Mouse (Mus musculus): ENCODE results near the gene Ccdc28b.

The Ccdc28b gene

DNA sequence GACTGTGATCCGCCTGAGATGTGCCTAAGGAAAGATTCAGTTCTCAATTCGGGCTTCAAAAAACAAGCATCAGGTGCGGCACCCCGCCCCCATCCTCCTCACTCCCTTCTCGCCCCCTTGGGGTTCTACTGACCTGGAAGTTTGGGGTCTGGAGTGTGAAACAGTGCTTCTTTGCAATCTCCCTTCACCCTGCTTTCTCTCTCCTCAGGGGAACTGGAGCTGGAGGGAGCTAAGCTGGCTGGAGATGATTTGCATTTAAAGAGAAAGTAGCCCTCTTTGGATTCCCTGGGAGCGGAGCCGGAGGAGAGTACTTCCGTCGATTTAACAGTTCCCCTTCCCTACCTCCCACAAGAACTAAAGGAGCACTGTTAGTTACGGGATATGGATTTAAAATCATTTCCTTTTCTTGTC, at the start of gene Ccdc28b:
TSS of gene Ccdc28b (minus strand) at position 267 of the 411 bp plus-strand sequence.
- no peak for DNase-seq (ENCODE audit: extremely low read depth, low read depth, low spot score)

DNA sequence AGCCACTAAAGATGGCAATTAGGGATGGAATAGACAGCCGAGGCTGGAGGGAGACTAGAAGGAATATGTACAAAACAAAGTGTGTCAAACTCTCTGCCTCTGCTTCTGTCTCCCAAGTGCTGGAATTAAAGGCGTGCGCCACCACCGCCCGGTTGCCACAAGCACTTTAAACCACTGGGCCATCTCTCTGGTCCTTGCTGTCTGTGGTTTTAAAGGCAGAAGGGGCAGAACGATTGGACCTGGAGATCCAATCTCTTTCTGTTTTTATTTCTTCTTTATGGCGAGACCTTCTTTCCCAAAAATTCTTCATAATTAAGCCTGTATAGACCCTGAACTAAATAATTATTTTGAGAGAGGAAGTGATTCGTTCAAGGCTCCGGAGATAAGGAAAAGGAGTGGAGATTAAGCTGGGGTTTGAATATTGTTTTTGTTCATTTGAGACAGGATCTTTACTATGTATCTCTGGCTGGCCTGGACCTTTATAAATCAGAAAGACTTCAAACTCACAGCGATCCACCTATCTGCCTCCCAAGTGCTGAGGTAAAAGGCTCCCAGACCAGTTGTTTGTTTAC, 49.2 kb upstream of the Ccdc28b start:
- no peak for DNase-seq (ENCODE audit: extremely low read depth, low read depth, low spot score)

DNA sequence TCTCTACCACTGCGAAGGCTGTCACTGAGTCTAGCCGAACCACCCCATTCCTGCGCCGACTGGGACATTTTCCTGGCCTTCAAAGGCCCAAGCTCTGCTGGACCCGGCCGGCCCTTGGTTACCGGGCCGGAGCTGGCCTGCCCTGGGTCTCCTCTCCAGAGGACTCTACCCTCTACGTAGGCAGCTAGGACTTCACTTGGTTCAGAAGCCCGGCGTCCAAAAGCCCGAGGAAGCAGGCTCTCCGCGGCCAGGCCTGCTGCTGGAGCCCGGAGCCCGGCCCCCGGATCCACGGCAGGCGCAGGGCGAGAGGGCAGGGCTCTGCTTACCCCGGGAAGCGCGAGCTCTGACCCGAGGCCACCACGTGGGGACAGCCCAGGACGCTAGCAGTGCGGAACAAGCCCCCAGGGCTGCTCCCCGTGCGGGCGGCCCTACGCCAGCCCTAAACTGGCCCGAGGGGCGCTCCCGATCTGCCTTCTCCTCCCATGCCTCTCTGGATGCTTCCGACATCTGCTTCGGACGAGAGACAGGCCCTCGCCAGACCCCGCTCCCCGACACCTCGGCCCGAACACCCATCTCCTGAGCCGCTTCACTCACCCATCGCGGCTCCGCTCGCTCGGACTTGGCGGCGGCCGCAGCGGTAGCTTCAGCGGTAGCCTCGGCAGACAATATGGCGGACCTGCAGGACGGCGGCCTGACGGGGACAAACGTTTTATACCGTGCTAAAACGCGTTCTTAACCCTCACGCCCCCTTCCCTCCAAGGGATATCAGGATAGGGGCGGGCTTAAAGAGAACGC, 48.5 kb upstream of the Ccdc28b start, which contains the start of gene Kpna6:
TSS of gene Kpna6 (minus strand) at position 685 of the 795 bp plus-strand sequence.
- no peak for DNase-seq (ENCODE audit: extremely low read depth, low read depth, low spot score)

DNA sequence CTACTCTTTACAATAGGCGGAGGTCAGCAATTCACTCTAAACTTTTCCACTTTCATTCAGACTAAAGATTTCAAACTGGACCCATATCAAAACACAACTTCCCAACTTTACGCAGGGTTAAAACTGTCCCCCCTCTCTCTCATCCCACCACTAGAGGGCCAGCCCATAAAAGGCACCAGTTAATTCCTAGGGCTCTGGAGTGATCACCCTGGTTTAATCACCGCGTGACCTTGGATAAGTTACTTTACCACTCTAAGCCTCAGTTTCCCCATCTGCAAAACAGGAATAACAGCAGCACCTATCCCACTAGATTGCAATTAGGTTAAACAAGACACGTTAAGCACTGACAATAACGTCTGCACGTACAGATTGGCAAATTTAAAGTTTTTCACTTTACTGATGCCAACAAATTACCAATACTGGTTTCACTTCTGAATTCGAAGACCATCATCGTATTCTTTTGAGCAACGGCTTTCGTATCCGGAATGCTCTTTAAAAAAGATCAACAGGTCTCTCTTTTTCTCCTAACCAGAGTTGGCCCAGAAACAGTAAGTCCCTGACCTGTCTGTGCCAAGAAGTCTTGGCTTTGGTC, 47.8 kb upstream of the Ccdc28b start:
- DNase-seq (ENCODE audit: extremely low read depth, low read depth, low spot score) = no peak

DNA sequence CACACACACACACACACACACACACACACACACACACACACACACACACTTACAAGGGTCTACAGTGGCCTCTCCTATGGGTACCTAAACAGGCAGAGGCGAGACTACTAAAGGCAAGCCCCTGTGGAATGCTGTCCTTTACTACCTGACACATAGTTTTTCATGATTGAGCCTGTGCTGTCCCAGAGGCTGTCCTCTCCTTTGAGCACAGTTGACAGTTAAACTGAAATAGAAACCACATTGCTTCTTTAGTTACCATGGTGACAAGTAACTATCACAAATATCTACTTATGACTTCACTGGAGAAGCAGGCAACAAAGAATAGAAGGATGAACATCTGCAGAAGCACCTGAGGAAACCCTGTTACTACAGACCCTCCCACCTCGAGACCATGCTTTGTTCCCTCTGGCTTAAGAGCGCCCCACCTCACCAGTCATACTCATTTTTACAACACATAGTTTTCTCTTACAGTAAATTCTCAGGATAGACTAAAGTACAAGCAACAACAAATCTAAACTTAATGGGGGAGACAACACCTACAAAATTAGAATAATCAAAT, 38.6 kb upstream of the Ccdc28b start:
- no peak for DNase-seq (ENCODE audit: extremely low read depth, low read depth, low spot score)

DNA sequence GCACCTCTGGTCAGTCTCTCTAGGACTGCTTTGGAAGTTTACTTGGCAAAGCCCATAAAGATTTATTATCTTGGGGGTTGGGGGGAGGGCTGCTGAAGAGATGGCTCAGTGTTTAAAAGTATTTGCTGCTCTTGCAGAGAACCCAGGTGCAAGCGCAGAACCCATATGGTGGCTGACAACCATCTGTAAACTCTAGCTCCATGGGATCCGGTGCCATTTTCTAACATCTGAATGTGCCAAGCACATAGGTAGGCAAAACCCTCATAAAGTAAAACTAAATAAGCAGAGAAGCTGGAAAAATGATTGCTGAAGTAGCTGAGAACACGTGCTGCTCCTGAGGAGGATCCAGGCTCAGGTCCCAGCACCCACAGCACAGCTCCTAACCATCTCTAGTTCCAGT, 37.8 kb upstream of the Ccdc28b start:
- DNase-seq (ENCODE audit: extremely low read depth, low read depth, low spot score) = no peak

DNA sequence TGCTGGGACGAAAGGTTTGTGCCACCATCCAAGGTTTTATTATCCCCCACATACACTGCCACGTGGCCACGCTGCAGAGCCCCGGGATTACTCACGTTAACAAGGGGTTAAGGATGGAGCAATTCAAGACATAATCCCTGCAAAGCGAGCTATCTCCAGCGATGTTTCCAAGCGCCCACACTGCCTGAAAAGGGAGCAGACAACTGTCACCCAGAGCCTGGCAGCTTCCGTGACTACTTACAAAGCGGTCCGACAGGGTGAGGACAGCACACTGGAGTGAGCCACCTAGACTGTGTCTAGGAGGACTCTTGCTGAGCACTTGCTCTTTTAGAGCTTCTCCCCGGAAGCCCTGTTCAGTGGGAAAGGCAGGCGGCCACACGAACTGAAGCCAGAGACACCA, 31.0 kb upstream of the Ccdc28b start:
- no peak for DNase-seq (ENCODE audit: extremely low read depth, low read depth, low spot score)

DNA sequence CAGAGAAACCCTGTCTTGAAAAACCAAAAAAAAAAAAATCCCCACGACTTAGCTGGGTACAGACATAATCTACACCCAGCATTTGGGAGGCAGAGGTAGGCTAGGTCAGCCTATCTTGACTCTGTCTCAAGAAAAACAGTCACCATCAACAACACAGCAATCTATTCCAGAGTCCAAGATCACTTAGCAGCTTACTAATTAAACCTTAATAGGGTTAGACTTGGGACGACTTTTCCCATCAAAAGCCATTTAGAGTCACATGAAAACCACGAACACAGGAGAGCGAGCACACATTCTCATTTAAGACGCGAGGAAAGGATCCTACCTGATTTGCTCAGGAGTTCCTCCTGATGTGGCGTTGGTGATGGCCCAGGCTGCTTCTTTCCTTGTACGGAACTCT, 26.6 kb upstream of the Ccdc28b start:
- DNase-seq (ENCODE audit: extremely low read depth, low read depth, low spot score) = no peak

DNA sequence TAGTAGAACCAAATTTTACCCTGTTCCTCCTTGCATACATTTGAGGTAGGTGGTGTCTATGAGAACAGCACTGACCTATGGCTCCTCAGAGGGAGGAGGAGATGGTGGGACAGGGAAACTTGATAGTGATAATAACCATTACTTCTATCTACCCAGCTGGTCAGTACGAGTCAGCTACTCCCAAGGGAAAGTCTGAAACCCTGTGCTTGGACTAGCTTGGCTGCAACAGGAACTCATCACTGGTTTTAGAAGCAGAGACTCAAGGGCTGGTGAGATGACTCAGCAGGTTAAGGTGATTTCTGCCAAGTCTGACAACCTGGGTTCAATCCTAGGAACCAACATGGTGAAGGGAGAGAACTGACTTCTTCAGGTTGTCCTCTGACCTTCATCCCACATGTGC, 24.9 kb upstream of the Ccdc28b start:
- DNase-seq (ENCODE audit: extremely low read depth, low read depth, low spot score) = no peak

DNA sequence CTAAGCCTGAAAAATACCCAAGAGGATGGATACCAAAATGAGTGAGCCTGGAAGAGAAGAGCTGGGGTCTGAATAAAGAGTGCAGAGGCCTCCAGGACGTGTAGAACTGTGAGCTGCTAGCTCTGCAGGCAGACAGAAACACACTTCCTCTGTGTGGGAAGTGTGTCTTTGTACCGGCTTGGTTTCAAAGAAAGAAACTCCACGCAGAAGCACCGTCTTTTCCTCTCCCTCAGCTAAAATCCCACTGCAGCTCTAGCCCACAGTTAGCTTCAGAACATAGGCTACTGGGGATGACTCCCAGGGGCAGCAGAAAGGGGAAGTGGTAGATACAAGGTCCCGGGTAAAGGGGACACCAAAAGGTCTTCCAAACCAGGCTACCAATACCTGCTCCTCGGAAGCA, 21.5 kb upstream of the Ccdc28b start:
- DNase-seq (ENCODE audit: extremely low read depth, low read depth, low spot score) = no peak

DNA sequence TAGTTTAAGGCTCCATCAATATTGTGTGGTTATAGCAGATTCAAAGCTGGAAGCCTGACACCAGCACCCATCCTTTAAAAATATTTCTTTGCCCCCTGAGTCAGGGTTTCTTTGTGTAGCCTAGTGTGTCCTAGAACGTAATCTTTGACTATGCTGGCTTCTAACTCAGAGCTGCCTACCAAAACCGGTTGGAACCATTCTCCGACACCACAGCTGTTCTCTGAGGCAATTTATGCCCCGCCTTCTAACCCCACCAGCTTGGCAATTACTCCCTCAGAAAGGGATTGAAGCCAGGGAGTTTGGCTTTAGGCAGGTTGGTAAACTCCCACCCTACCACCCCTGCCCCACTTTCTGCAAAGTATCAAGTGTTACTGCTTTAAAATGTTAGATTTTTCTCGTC, 18.0 kb upstream of the Ccdc28b start:
- DNase-seq (ENCODE audit: extremely low read depth, low read depth, low spot score) = no peak

DNA sequence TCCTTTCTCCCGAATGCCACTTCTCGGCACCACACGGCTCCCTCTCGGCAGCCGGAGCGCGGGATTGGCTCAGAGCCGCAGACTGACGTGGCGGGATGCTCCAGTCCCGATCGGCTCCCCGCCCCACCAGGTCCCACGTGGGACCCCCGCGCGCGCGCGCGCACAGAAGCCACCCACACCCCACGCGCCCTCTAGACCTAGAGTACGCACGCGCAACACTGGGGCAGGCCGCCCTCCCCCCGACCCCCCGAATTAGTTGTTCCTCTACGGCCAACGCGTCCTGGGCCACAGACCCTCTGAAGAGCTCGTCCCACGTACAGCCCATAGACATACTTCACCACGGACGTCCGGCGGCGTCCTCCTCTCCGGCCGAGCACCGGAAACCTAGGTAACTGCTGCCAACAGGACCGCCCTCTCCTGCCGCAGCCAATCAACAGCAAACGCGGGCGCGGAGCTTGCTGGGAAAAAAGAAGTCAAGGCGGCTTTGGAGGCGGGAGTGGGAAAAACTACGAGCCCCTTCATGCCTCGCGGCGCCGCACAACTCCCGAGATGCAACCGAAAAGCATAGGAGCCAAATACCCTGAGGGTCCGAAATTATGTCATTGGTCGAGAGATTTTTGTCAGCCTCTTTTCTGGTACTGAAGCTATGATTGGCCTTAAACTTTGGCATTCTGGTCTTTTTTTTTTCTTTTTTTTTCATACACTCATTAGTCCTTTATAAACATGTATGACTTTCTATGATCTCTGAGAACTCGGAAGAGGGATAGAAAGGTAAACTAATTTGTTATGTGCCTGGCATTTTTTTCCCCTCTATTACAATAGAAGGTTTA, 17.1 kb upstream of the Ccdc28b start, which contains the start of gene Txlna:
TSS of gene Txlna (minus strand) at position 428 of the 830 bp plus-strand sequence.
- peak; percentile 94 for DNase-seq (ENCODE audit: extremely low read depth, low read depth, low spot score)

DNA sequence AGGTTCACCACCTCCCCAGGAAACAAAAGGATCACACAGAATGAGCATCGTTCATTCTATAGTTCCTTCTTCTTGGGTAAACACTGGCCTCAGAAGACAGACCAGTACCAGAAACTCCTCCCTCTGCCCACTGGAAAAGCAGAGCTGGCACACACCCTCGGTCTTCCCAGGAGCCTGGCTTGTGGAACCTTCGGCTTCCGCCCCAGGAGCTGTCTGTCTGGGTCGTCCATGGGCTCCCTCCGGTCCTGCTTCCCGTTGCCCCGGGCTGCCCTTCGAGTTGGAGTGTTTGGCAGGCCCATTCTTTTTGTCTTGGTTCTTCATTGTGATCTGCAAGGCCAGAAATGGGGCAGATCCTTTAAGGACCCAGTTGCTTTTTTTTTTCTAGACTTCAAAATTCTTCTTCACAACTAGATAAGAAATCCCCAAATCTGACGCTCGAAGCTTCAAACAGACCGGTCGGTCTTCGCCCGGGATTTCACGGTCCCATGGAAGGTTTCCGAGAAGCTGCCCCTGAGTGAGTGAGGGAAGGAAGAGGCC, 16.4 kb upstream of the Ccdc28b start:
- DNase-seq (ENCODE audit: extremely low read depth, low read depth, low spot score) = peak; percentile 49

DNA sequence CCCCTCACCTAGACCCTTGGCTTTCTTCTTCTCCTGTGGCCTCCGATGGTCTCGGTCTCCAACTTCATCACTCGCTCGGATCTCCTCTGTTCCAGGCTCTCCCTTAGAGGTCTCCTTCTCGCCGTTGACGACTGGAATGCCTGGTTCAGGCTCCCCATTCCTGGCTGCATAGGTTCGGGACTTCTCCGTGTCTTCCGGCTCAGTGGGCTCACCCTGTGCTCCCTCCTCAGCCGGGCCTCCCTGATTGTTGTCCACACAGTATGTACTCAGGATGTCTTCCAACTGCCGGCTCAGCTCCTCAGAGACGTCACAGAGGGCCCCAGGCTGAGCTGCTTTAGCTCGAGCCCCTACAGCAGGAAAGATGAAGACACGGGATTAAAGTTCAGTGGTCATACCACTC, 15.5 kb upstream of the Ccdc28b start:
- DNase-seq (ENCODE audit: extremely low read depth, low read depth, low spot score) = no peak

DNA sequence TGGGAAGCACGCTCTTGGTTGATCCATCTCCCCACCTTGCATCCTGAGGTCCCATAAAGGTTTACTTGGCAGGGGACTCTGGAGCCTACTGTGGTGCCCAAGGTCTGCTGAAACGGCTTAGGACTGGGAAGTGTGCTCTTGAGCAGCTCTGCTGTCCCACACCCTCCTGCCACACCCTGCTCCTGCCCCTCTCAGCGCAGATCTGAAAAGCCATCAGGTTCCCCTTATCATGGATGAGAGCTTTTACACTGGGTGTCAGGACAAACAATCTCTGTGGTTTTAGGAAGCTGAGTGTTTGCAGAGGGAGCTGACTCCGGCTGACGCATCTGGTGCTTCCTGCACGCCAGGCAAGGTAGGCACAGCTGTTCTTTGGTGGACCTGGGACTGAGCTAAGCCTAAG, 10.1 kb upstream of the Ccdc28b start:
- DNase-seq (ENCODE audit: extremely low read depth, low read depth, low spot score) = no peak

DNA sequence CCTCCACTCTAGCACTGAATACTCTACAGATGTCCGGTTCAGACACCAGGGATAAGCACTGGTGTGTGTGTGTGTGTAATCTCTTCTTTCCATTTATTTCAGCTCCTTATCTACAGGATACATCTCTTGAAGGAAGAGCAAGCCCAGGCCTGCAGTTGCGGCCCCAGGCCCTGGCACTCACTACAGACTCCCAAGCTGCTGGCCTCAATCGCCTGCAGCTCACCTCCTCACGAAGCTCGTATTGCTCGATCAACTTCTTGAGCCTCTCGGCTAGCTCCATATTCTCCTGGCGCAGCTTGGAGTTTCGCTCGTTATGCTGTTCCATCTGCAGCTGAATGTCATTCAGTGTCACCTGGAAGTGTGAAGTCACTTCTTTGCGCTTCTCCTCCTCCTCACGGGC, 8.1 kb upstream of the Ccdc28b start:
- DNase-seq (ENCODE audit: extremely low read depth, low read depth, low spot score) = peak; percentile 93

DNA sequence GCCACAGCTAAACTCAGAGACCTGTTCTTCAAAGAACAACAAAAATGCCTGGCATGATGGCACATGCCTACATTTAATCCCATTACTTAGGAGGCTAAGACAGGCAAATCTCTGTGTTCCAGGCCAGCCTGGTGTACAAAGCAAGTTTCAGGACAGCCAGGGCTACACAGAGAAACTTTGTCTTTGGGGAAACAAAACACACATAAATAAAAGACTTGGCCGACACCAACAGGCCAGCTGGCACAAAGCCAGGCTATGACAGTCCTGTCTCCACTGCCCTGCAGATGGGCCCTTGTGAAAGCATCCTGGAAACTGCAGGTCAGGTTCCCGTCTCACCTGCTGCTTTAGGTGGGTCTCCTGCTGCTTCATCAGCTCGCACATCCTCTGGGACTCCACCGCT, 7.2 kb upstream of the Ccdc28b start:
- DNase-seq (ENCODE audit: extremely low read depth, low read depth, low spot score) = peak; percentile 93

DNA sequence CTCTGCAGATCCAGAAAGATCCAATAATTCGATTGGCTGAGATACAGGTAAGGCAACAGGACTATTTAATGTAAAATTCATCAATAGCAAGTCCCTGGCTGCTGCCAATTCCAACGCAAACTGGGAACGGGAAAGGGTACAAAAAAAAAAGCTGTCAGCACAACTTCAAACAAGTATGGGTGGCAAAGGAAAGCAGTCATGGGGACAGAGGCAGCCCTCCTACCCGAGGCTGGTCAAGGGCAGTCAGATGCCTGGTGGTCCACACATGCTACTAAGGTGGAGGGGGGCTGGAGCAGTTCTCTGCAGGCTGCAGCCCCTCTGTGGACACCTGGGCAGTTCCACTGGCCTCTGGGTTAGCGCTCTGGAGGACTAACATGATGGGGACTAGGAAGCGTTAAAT, 2.3 kb upstream of the Ccdc28b start:
- DNase-seq (ENCODE audit: extremely low read depth, low read depth, low spot score) = no peak

DNA sequence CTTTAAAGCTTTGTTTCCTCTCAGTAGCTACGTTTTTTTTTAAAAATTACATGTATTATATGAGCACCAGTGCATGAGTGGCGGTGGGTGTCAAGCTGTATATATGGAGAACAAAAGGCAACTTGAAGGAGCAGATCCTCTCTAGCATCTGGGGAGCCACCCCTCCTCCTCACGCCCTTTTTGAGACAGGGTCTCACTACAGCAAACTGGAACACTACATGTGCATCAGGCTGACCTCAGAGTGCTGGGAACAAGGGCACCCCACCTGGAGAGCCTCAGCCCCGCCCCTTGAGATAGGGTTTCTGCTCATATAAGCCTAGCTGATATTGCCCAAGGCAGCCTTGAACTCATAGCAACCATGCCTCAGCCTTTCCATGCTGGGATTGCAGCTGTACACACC, 1.7 kb upstream of the Ccdc28b start:
- DNase-seq (ENCODE audit: extremely low read depth, low read depth, low spot score) = no peak

DNA sequence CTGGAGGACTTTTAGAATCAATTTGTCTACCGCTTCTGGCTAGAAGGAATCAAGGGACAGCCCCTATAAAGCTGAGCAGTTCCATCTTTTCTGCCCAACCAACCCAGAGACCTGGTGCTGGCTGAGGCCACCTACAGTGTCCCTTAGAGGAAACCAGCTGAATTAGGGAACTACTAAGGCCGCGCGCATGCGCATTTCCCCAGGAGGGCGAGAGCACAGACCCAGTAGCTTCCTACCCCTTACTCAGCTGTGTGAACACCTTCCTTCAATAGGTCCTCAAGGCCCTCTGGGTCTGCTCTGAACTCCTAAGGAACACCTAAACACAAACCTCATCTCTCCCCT, 1.3 kb upstream of the Ccdc28b start:
- DNase-seq (ENCODE audit: extremely low read depth, low read depth, low spot score) = no peak
